23 mouse cellular contexts compared by ENCODE assay signal in the genomic region with DNA sequence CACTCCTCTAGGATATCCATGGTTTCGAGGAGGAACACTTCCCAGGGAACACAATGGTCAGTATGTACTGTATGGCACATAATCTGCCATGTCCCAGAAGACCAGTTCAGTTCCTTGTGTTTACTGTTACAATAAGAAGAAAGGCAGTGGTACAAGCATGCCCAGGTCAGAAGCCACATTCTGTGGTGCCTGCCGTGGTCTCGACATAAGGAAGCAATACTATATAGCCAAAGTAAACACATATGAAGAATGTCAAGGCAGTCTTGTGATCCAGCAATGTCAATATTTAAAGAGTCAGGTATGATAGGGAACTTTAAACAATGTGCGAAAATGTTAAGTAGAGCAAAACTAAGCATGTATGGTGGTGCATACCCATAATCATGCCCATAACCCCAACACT. TPM values are rescaled to one million over a fixed set of nuclear protein-coding genes. Genes with fewer than 3 reads are reported as not detected.
DNase-seq lines count a peak whose midpoint lies in the region; ATAC-seq and TF ChIP-seq lines count a peak whose summit lies in the region.
"Had no signal": no experiment of that assay in that cellular context is flagged by ENCODE, and none has a peak within 500 bp of the region (broad histone marks: within the 10 kb centered on the region; RNA-seq: fewer than 3 reads in every experiment).

No protein-coding gene starts in this region.

- no peaks in the 10 kb centered on the region for H3K27me3 ChIP-seq in lung, embryonic 15.5 days
- H3K27me3 ChIP-seq in intestine, embryonic 15.5 days (replicated peaks): no peaks in the 10 kb centered on the region
- no peaks in the 10 kb centered on the region; the same call in 1 of the 2 replicates for H3K27me3 ChIP-seq in small intestine, adult 2 months (ENCODE audit: control insufficient read depth, insufficient read depth, low read length)
- no peaks in the 10 kb centered on the region for H3K27me3 ChIP-seq in stomach, embryonic 16.5 days (ENCODE audit: control insufficient read depth, insufficient read depth, low read length)
- no peaks in the 10 kb centered on the region for H3K27me3 ChIP-seq in hindbrain, embryonic 12.5 days
- H3K27me3 ChIP-seq: embryonic facial prominence, embryonic 12.5 days; embryonic facial prominence, embryonic 15.5 days; hindbrain, embryonic 13.5 days had no signal

- no peak overlapping the region for H3K4me3 ChIP-seq in lung, embryonic 15.5 days
- H3K4me3 ChIP-seq in intestine, embryonic 15.5 days (replicated peaks): no peak overlapping the region
- H3K4me3 ChIP-seq in small intestine, adult 2 months (ENCODE audit: low read depth, low read length): peak overlapping the region; percentile 16; the same call in 1 of the 2 replicates
- no peak overlapping the region for H3K4me3 ChIP-seq in stomach, embryonic 16.5 days (replicated peaks; ENCODE audit: low read length)
- H3K4me3 ChIP-seq in hindbrain, embryonic 12.5 days: no peak overlapping the region
- H3K4me3 ChIP-seq: embryonic facial prominence, embryonic 12.5 days; embryonic facial prominence, embryonic 15.5 days; gastrocnemius, adult 2 months; hindbrain, embryonic 13.5 days had no signal

- no peak for TF ChIP-seq CTCF in small intestine, adult 2 months (IDR thresholded peaks at IDR 0.05; ENCODE audit: extremely low read depth, insufficient read length, insufficient replicate concordance, low read depth, low read length)

- H3K9me3 ChIP-seq in lung, embryonic 15.5 days: no peaks in the 10 kb centered on the region
- no peaks in the 10 kb centered on the region for H3K9me3 ChIP-seq in intestine, embryonic 15.5 days
- no peaks in the 10 kb centered on the region for H3K9me3 ChIP-seq in stomach, embryonic 16.5 days (replicated peaks; ENCODE audit: control insufficient read depth, low read length)
- H3K9me3 ChIP-seq in hindbrain, embryonic 12.5 days (replicated peaks): no peaks in the 10 kb centered on the region
- H3K9me3 ChIP-seq: embryonic facial prominence, embryonic 12.5 days; embryonic facial prominence, embryonic 15.5 days; hindbrain, embryonic 13.5 days had no signal

- ATAC-seq in lung, embryonic 15.5 days (ENCODE audit: borderline replicate concordance, extremely low read depth, low FRiP score, low TSS enrichment): 0 out of 2 replicates have a peak, but pooled peaks have one; percentile 36
- ATAC-seq in intestine, embryonic 15.5 days: peak; percentile 53
- peak; percentile 67; the same call in 1 of the 2 replicates for ATAC-seq in stomach, embryonic 16.5 days (ENCODE audit: insufficient read depth, low FRiP score)
- no peak for ATAC-seq in hindbrain, embryonic 12.5 days (ENCODE audit: low FRiP score)
- ATAC-seq: activated CD4-positive, CD25-positive, alpha-beta regulatory T cell, adult 4 months; forebrain, embryonic 14.5 days; forebrain, postnatal 0 days had no signal

- peaks cover 46% of the 10 kb centered on the region for H3K4me1 ChIP-seq in lung, embryonic 15.5 days
- H3K4me1 ChIP-seq in intestine, embryonic 15.5 days (replicated peaks): peaks cover 16% of the 10 kb centered on the region
- peaks cover 16% of the 10 kb centered on the region; the same call in 1 of the 2 replicates for H3K4me1 ChIP-seq in small intestine, adult 2 months (ENCODE audit: control insufficient read depth, insufficient read depth, insufficient read length, low read length)
- H3K4me1 ChIP-seq in stomach, embryonic 16.5 days (ENCODE audit: control insufficient read depth, insufficient read depth, low read length): peaks cover 36% of the 10 kb centered on the region
- H3K4me1 ChIP-seq in hindbrain, embryonic 12.5 days: peaks cover 17% of the 10 kb centered on the region

- H3K9ac ChIP-seq in lung, embryonic 15.5 days: no peak overlapping the region
- H3K9ac ChIP-seq in intestine, embryonic 15.5 days: no peak overlapping the region
- no peak overlapping the region for H3K9ac ChIP-seq in stomach, embryonic 16.5 days (ENCODE audit: low read length)
- H3K9ac ChIP-seq in hindbrain, embryonic 12.5 days: no peak overlapping the region
- H3K9ac ChIP-seq: embryonic facial prominence, embryonic 12.5 days; embryonic facial prominence, embryonic 15.5 days; forebrain, postnatal 0 days; hindbrain, embryonic 13.5 days had no signal

- H3K27ac ChIP-seq in lung, embryonic 15.5 days: 0 out of 2 replicates have a peak overlapping the region, but pooled peaks have one; percentile 37
- H3K27ac ChIP-seq in intestine, embryonic 15.5 days: no peak overlapping the region
- no peak overlapping the region; the same call in 1 of the 2 replicates for H3K27ac ChIP-seq in small intestine, adult 2 months (ENCODE audit: insufficient read depth, low read depth, low read length)
- H3K27ac ChIP-seq in stomach, embryonic 16.5 days (ENCODE audit: low read length): peak overlapping the region; percentile 9
- no peak overlapping the region for H3K27ac ChIP-seq in hindbrain, embryonic 12.5 days
- H3K27ac ChIP-seq: embryonic facial prominence, embryonic 12.5 days; embryonic facial prominence, embryonic 15.5 days; gastrocnemius, adult 2 months; hindbrain, embryonic 13.5 days had no signal

- DNase-seq in lung, postnatal 25 days (ENCODE audit: low spot score): no peak
- DNase-seq in cerebellum, postnatal 14 days: no peak
- DNase-seq in embryo, embryonic 9.5 days (ENCODE audit: extremely low spot score): no peak
- DNase-seq: adrenal gland, adult 8-10 months; adrenal gland, postnatal 25 days; cerebellum, adult 11-12 months; cerebellum, adult 8-10 months; cerebellum, postnatal 10 days; forebrain, postnatal 0 days; gastrocnemius, adult 2 months; gastrocnemius, postnatal 14 days; heart, adult 11 months had no signal

- TF ChIP-seq POLR2A in small intestine, adult 2 months (IDR thresholded peaks at IDR 0.05; ENCODE audit: low read depth, low read length): no peak

- H3K4me2 ChIP-seq in lung, embryonic 15.5 days: no peak overlapping the region
- no peak overlapping the region for H3K4me2 ChIP-seq in intestine, embryonic 15.5 days (replicated peaks)
- peak overlapping the region; percentile 10; the same call in 1 of the 2 replicates for H3K4me2 ChIP-seq in stomach, embryonic 16.5 days (ENCODE audit: low read depth, low read length)
- H3K4me2 ChIP-seq in hindbrain, embryonic 12.5 days (replicated peaks): no peak overlapping the region
- H3K4me2 ChIP-seq: embryonic facial prominence, embryonic 12.5 days; embryonic facial prominence, embryonic 15.5 days; heart, embryonic 11.5 days; hindbrain, embryonic 13.5 days had no signal

- no peaks in the 10 kb centered on the region for H3K36me3 ChIP-seq in lung, embryonic 15.5 days
- H3K36me3 ChIP-seq in intestine, embryonic 15.5 days: no peaks in the 10 kb centered on the region
- no peaks in the 10 kb centered on the region for H3K36me3 ChIP-seq in small intestine, adult 2 months (ENCODE audit: control insufficient read depth, insufficient read depth, low read length)
- no peaks in the 10 kb centered on the region for H3K36me3 ChIP-seq in stomach, embryonic 16.5 days (ENCODE audit: control insufficient read depth, insufficient read depth, low read length)
- H3K36me3 ChIP-seq in hindbrain, embryonic 12.5 days: no peaks in the 10 kb centered on the region
- H3K36me3 ChIP-seq: embryonic facial prominence, embryonic 12.5 days; embryonic facial prominence, embryonic 15.5 days; hindbrain, embryonic 13.5 days had no signal

- 48% methylated on average over 4 of the region's 4 CpGs for WGBS in lung, embryonic 15.5 days
- WGBS in intestine, embryonic 15.5 days: 53% methylated on average over 4 of the region's 4 CpGs
- 32% methylated on average over 4 of the region's 4 CpGs for WGBS in small intestine, adult 2 months
- 41% methylated on average over 4 of the region's 4 CpGs for WGBS in stomach, embryonic 16.5 days
- 79% methylated on average over 4 of the region's 4 CpGs for WGBS in hindbrain, embryonic 12.5 days

RNA-seq across cellular contexts. Expression of a gene that starts 44.2 kb away (rescaled TPM):
- 3.5 and 4.4 TPM in 2 replicates for polyA plus RNA-seq in lung, embryonic 15.5 days (2015; fragmentation: Nextera tagmentation; extraction: Ambion mirVana)
- polyA plus RNA-seq in intestine, embryonic 15.5 days (2015; fragmentation: Nextera tagmentation; extraction: Ambion mirVana): 3.3 and 3.9 TPM in 2 replicates
- 1.2 and 1.6 TPM in 2 replicates for polyA plus RNA-seq in small intestine, adult 2 months (2012; rRNA removed)
- polyA plus RNA-seq in stomach, embryonic 16.5 days (2015; fragmentation: Nextera tagmentation; extraction: Ambion mirVana): 3.0 and 3.8 TPM in 2 replicates
- polyA plus RNA-seq in hindbrain, embryonic 12.5 days (2016; fragmentation: Nextera tagmentation; extraction: Ambion mirVana): 9.8 and 10.1 TPM in 2 replicates

Comparison
In these comparisons a context has a peak if more than half of its experiments do, and no peak if none do; other contexts are left out.
1. H3K27ac ChIP-seq: peak in lung, embryonic 15.5 days (single experiment) and stomach, embryonic 16.5 days (single experiment); none in intestine, embryonic 15.5 days (single experiment), small intestine, adult 2 months (single experiment) and hindbrain, embryonic 12.5 days (single experiment).